Mouse (Mus musculus): ENCODE data around the gene Fxyd4.

Fxyd4 gene

GRCm38 (mm10) chr6:117897800-117898199, 39.7 kb downstream of the Fxyd4 start:
- no peak for ATAC-seq (ENCODE audit: insufficient number of reproducible peaks, low FRiP score, low TSS enrichment)

GRCm38 (mm10) chr6:117893435-117893834, 44.1 kb downstream of the Fxyd4 start:
- no peak for ATAC-seq (ENCODE audit: insufficient number of reproducible peaks, low FRiP score, low TSS enrichment)

GRCm38 (mm10) chr6:117892386-117892785, 45.1 kb downstream of the Fxyd4 start:
- no peak for ATAC-seq (ENCODE audit: insufficient number of reproducible peaks, low FRiP score, low TSS enrichment)

GRCm38 (mm10) chr6:117891369-117892160, 45.9 kb downstream of the Fxyd4 start:
- no peak for ATAC-seq (ENCODE audit: insufficient number of reproducible peaks, low FRiP score, low TSS enrichment)

- no peak for ATAC-seq (ENCODE audit: insufficient number of reproducible peaks, low FRiP score, low TSS enrichment)
Observed at GRCm38 (mm10) chr6:117890257-117890656, 47.2 kb downstream of the Fxyd4 start.

- no peak for ATAC-seq (ENCODE audit: insufficient number of reproducible peaks, low FRiP score, low TSS enrichment)
Observed at GRCm38 (mm10) chr6:117888642-117889096, 48.8 kb downstream of the Fxyd4 start.

GRCm38 (mm10) chr6:117888032-117888431, 49.5 kb downstream of the Fxyd4 start:
- no peak for ATAC-seq (ENCODE audit: insufficient number of reproducible peaks, low FRiP score, low TSS enrichment)

GRCm38 (mm10) chr6:117885943-117886342, 51.5 kb downstream of the Fxyd4 start:
- no peak for ATAC-seq (ENCODE audit: insufficient number of reproducible peaks, low FRiP score, low TSS enrichment)
